In genomic region chr9:58063531-58063930, GRCm38 (mm10) we compare ENCODE assay signal across 12 mouse cellular contexts. TPM values are rescaled to one million over a fixed set of nuclear protein-coding genes. Genes with fewer than 3 reads are reported as not detected.
DNase-seq lines count a peak whose midpoint lies in the region; ATAC-seq lines count a peak whose summit lies in the region.
"Had no signal": no experiment of that assay in that cellular context is flagged by ENCODE, and none has a peak within 500 bp of the region (broad histone marks: within the 10 kb centered on the region; RNA-seq: fewer than 3 reads in every experiment).

Gene Stra6 (plus strand): TSS chr9:58063788.

- H3K4me3 ChIP-seq in embryonic facial prominence, embryonic 15.5 days (replicated peaks) = no peak within 1 kb of the TSS
- no peak within 1 kb of the TSS for H3K4me3 ChIP-seq in hindbrain, embryonic 14.5 days (replicated peaks; ENCODE audit: low read length)
- no peak within 1 kb of the TSS for H3K4me3 ChIP-seq in midbrain, embryonic 13.5 days (replicated peaks)

- H3K4me1 ChIP-seq in embryonic facial prominence, embryonic 15.5 days = peaks cover 16% of the 10 kb centered on the region
- peaks cover 53% of the 10 kb centered on the region for H3K4me1 ChIP-seq in hindbrain, embryonic 14.5 days (replicated peaks; ENCODE audit: control insufficient read depth, insufficient read depth, low read length)
- H3K4me1 ChIP-seq in midbrain, embryonic 13.5 days (replicated peaks) = peaks cover 86% of the 10 kb centered on the region

- no peaks in the 10 kb centered on the region for H3K9me3 ChIP-seq in embryonic facial prominence, embryonic 15.5 days (replicated peaks)
- H3K9me3 ChIP-seq in hindbrain, embryonic 14.5 days (ENCODE audit: control insufficient read depth, low read length) = no peaks in the 10 kb centered on the region
- H3K9me3 ChIP-seq in midbrain, embryonic 13.5 days = no peaks in the 10 kb centered on the region

- WGBS in embryonic facial prominence, embryonic 15.5 days = 27% methylated on average over 3 of the region's 3 CpGs
- WGBS in hindbrain, embryonic 14.5 days = 26% methylated on average over 3 of the region's 3 CpGs
- 38% methylated on average over 3 of the region's 3 CpGs for WGBS in midbrain, embryonic 13.5 days

- no peak within 1 kb of the TSS for H3K27ac ChIP-seq in embryonic facial prominence, embryonic 15.5 days (replicated peaks)
- H3K27ac ChIP-seq in hindbrain, embryonic 14.5 days = no peak within 1 kb of the TSS
- peak within 1 kb of the TSS; percentile 89 for H3K27ac ChIP-seq in midbrain, embryonic 13.5 days
- H3K27ac ChIP-seq: macrophage had no signal

- no peaks in the 10 kb centered on the region for H3K36me3 ChIP-seq in embryonic facial prominence, embryonic 15.5 days
- no peaks in the 10 kb centered on the region for H3K36me3 ChIP-seq in hindbrain, embryonic 14.5 days (replicated peaks; ENCODE audit: control insufficient read depth, insufficient read depth)
- no peaks in the 10 kb centered on the region for H3K36me3 ChIP-seq in midbrain, embryonic 13.5 days

- no peak within 1 kb of the TSS for H3K9ac ChIP-seq in embryonic facial prominence, embryonic 15.5 days
- no peak within 1 kb of the TSS for H3K9ac ChIP-seq in hindbrain, embryonic 14.5 days
- H3K9ac ChIP-seq in midbrain, embryonic 13.5 days (replicated peaks) = 0 out of 2 replicates have a peak within 1 kb of the TSS, but pooled peaks have one; percentile 12

- peaks cover 11% of the 10 kb centered on the region for H3K27me3 ChIP-seq in embryonic facial prominence, embryonic 15.5 days
- no peaks in the 10 kb centered on the region for H3K27me3 ChIP-seq in hindbrain, embryonic 14.5 days (ENCODE audit: control insufficient read depth, insufficient read depth, low read length)
- no peaks in the 10 kb centered on the region; the same call in 1 of the 2 replicates for H3K27me3 ChIP-seq in midbrain, embryonic 13.5 days

- no peak for ATAC-seq in embryonic facial prominence, embryonic 15.5 days (ENCODE audit: insufficient number of reproducible peaks, low FRiP score, low TSS enrichment, low read depth)
- no peak for ATAC-seq in hindbrain, embryonic 14.5 days (ENCODE audit: low FRiP score)
- no peak for ATAC-seq in midbrain, embryonic 13.5 days

- peak; percentile 47 for DNase-seq in layer of hippocampus, adult 11-12 months (ENCODE audit: low spot score)
- DNase-seq in layer of hippocampus, postnatal 25 days (ENCODE audit: extremely low spot score in 1 of 2, low spot score in 1 of 2) = no peak
- DNase-seq in hindbrain, embryonic 14.5 days (ENCODE audit: low spot score) = no peak
- no peak for DNase-seq in adipocyte (ENCODE audit: low spot score)
- no peak for DNase-seq in thymus, postnatal 25 days
- no peak for DNase-seq in embryo, embryonic 9.5 days (ENCODE audit: extremely low spot score)
- DNase-seq: gastrocnemius, postnatal 36 days; spleen, adult 18-20 months had no signal

- no peak within 1 kb of the TSS for H3K4me2 ChIP-seq in embryonic facial prominence, embryonic 15.5 days (replicated peaks)
- H3K4me2 ChIP-seq in hindbrain, embryonic 14.5 days (replicated peaks) = no peak within 1 kb of the TSS
- no peak within 1 kb of the TSS for H3K4me2 ChIP-seq in midbrain, embryonic 13.5 days (replicated peaks)

RNA-seq across cellular contexts. Expression of gene Stra6, which starts in this region (rescaled TPM):
- 10 to 100 TPM in 1 of 2 experiments, 1 to 10 TPM in 1; 9.3 to 12.9 TPM for total RNA-seq in layer of hippocampus, postnatal 25 days (2021)
- polyA plus RNA-seq in embryonic facial prominence, embryonic 15.5 days (2015; fragmentation: Nextera tagmentation; extraction: Ambion mirVana) = 8.7 and 13.9 TPM in 2 replicates
- 18.1 and 22.1 TPM in 2 replicates for polyA plus RNA-seq in hindbrain, embryonic 14.5 days (2014; fragmentation: Nextera tagmentation; extraction: Ambion mirVana)
- 8.1 and 9.9 TPM in 2 replicates for polyA plus RNA-seq in midbrain, embryonic 13.5 days (2015; fragmentation: Nextera tagmentation; extraction: Ambion mirVana)
- total RNA-seq: hematopoietic stem cell, adult 5-6 weeks had no signal
- polyA plus RNA-seq: macrophage had no signal
